Mouse (Mus musculus) heart, postnatal 10 days (tissue): ENCODE data around the gene Ube2d3. TPM values are rescaled to one million over a fixed set of nuclear protein-coding genes. Genes with fewer than 3 reads are reported as not detected.

ENCODE experiments used
- DNase-seq, 2 experiments: peaks; one replicate each; pipeline ENCODE4 v3.0.0; 2021
- intact Hi-C: fragments of 180-260 bp; cut with DNase I; formaldehyde crosslinking; loops from one replicate; pipeline ENCODE4 v1.15.1; 2025
- total RNA-seq, 2 experiments: library from RNA; stranded (reverse); gene quantifications; 2 replicates each; pipeline ENCODE4 v1.2.3; 2021

The Ube2d3 gene
- 100 to 1,000 TPM; 358 to 365 TPM for total RNA-seq

DNA sequence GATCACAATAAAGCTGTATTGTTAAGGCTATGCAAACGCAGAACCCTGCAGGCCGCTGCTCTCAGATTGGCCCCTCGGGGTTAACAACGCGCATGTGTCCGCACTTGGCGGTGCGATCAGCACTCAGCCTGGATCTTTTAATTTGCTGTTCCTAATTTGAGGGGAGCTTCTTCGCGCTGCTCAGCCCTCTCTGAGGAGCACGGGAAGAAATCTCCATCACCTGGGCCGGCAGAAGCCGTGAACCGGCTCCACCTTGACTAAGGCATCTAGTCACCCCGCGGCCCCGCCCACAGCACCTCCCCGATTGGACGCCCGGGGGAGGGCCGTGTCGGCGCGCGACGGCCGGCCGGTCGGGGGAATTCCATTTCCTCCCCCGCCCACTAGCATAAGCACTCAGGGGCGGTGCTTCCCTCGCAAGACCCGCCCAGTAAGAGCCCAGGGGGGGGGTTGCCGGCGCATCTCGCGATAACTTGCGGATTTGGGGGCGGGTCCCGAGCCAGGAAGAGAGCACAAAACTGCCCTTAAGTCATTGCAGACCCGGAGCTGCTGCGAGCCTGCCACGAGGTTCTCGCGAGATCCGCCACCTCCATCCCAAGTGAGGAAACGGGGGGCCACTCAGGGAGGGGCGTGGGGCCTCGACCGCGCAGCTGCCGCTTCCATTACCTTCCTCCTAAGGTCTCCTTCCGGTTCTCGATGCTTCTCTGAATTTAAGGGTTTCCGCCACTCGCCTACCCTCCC lies at the start of gene Ube2d3:
Gene Ube2d3 (plus strand): TSS at position 392 of the 738 bp plus-strand sequence.
- intact Hi-C loops = loop anchor here (1.0 to 5.0 kb wide), 2 partner anchors 15 to 254 kb away; partner anchors contain the start of genes Cisd2 and Nfkb1
- peak; percentile 98 to 99 for DNase-seq

- intact Hi-C loops = no loop called here
- no peak for DNase-seq
These were observed 44.8 kb upstream of the Ube2d3 start for GRCm38 (mm10) chr3:135393186-135393585.

- intact Hi-C loops = no loop called here
- no peak for DNase-seq
These were observed 42.9 kb upstream of the Ube2d3 start for GRCm38 (mm10) chr3:135395085-135395484.

DNA sequence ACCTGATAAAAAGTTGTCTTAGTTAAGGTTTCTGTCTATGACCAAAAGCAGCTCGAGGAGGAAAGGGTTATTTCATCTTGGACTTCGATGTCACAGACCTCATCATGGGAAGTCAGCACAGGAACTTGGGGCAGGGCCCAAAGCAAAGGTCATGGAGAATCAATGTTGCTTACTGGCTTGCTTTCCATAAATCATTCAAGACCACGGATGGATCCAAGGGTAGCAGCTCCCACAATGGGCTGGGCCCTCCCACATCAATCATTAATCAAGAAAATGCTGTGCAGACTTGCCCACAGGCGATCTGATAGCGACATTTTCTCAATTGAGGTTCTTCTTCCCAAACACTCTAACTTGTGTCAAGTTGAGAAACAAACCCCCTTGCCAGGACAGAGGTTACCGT lies 41.9 kb upstream of the Ube2d3 start:
- no peak for DNase-seq
- intact Hi-C loops = no loop called here

GRCm38 (mm10) chr3:135397112-135397511 lies 40.8 kb upstream of the Ube2d3 start:
- intact Hi-C loops = no loop called here
- no peak for DNase-seq

GRCm38 (mm10) chr3:135402201-135402658 lies 35.7 kb upstream of the Ube2d3 start:
- DNase-seq = peak; percentile 92 to 95
- intact Hi-C loops = loop anchor here (1.0 to 5.0 kb wide), 5 partner anchors 111 to 329 kb away; no protein-coding TSS in a partner anchor

DNA sequence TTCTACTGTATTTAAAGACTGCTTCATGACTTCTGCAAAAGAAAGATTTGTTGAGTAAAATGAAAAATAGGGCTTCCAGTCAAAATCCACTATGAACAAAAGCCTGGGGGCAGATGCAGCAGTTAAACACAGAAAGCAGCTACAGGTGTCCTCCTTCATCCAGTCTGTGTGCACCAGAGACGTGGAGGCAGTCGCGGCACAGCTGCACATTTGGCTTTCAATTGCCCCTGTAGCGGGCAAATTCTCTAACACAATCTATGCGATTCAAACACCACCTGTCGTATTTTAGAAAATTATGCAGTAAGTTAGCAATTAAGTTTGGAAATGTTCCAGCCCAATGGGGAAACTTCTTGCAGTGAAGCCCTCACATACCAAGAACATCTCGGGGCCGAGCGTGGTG lies 34.7 kb upstream of the Ube2d3 start:
- no peak for DNase-seq
- intact Hi-C loops = loop anchor here (2.0 to 5.0 kb wide), 4 partner anchors 112 to 309 kb away; no protein-coding TSS in a partner anchor

DNA sequence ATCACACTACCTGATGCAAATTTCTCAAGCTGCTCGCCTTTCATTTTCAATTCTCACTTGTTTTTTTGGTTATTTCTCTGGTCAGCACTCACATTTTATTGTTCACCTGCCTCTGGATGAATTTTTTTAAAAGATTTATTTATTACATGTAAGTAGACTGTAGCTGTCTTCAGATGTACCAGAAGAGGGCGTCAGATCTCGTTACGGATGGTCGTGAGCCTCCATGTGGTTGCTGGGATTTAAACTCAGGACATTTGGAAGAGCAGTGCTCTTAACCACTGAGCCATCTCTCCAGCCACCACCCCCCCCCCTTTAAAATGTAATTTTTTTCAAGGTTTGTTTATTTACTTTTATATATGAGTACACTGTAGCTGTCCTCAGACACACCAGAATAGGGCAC lies 34.1 kb upstream of the Ube2d3 start:
- intact Hi-C loops = loop anchor here (2.0 to 5.0 kb wide), 5 partner anchors 51 to 308 kb away; no protein-coding TSS in a partner anchor
- DNase-seq = no peak

- DNase-seq = no peak
- intact Hi-C loops = loop anchor here (2.0 to 5.0 kb wide), 2 partner anchors 50 to 308 kb away; no protein-coding TSS in a partner anchor
These were observed 33.4 kb upstream of the Ube2d3 start for GRCm38 (mm10) chr3:135404599-135404998.

GRCm38 (mm10) chr3:135407351-135407750 lies 30.6 kb upstream of the Ube2d3 start:
- intact Hi-C loops = no loop called here
- no peak for DNase-seq

DNA sequence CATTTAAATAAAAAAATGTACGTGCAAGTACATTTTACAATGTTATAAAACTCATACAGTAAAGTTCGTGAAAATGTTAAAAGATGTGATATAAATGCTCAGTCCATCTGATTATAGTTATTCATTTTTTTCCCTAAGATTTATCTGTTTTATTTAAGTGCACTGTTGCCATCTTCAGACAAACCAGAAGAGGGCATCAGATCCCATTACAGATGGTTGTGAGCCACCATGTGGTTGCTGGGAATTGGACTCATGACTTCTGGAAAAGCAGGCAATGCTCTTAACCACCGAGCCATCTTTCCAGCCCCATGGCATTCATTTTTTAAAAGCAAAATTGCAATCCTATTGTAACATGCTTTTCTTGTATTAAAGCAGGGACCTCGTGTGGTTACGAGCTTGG lies 28.7 kb upstream of the Ube2d3 start:
- intact Hi-C loops = no loop called here
- DNase-seq = no peak

- intact Hi-C loops = no loop called here
- no peak for DNase-seq
These were observed 26.9 kb upstream of the Ube2d3 start for GRCm38 (mm10) chr3:135411056-135411455.

GRCm38 (mm10) chr3:135411824-135412223 lies 26.1 kb upstream of the Ube2d3 start:
- peak; percentile 71 to 76 for DNase-seq
- intact Hi-C loops = no loop called here

DNA sequence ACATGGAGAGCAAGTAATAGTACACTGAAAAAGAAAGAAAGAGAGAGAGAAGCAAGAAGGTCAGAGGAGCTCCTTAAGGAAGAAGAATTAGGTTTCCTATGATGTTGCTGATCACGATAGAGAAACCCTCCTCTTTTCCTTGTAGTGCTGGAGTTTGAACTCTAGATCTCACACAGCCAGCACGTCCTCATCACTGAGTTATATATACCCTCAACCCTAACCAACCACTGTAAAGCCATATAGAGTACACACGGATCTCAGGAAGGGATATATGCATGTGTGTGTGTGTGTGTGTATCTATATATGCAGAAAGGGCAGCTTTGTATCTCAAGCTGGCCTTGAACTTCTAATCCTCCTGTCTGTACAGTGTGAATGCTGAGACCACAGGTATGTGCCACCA lies 20.7 kb upstream of the Ube2d3 start:
- DNase-seq = no peak
- intact Hi-C loops = no loop called here

- DNase-seq = no peak
- intact Hi-C loops = no loop called here
These were observed 20.1 kb upstream of the Ube2d3 start for GRCm38 (mm10) chr3:135417799-135418198.

GRCm38 (mm10) chr3:135420542-135421309 lies 17.2 kb upstream of the Ube2d3 start:
- DNase-seq = no peak
- intact Hi-C loops = no loop called here

DNA sequence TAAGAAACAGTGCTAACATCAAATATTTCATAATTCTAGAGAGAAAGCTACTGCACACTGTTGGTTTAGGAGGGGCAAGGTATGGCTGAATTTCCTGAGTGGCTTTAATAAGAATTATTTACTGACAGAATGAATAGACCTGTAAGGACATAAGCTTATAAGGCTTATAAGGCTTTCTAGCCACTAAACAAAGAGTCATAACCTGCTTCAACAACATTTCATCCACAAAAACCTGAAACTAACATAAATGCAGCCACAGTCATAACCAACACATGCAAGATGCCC lies 16.7 kb upstream of the Ube2d3 start:
- intact Hi-C loops = no loop called here
- no peak for DNase-seq

GRCm38 (mm10) chr3:135422232-135422855 lies 15.6 kb upstream of the Ube2d3 start:
- intact Hi-C loops = no loop called here
- no peak for DNase-seq

GRCm38 (mm10) chr3:135422856-135423607 lies 14.9 kb upstream of the Ube2d3 start:
- intact Hi-C loops = loop anchor here (1.0 kb wide), 1 partner anchor 15 kb away; the partner anchor contains the start of gene Ube2d3
- peak; percentile 88 to 91 for DNase-seq

DNA sequence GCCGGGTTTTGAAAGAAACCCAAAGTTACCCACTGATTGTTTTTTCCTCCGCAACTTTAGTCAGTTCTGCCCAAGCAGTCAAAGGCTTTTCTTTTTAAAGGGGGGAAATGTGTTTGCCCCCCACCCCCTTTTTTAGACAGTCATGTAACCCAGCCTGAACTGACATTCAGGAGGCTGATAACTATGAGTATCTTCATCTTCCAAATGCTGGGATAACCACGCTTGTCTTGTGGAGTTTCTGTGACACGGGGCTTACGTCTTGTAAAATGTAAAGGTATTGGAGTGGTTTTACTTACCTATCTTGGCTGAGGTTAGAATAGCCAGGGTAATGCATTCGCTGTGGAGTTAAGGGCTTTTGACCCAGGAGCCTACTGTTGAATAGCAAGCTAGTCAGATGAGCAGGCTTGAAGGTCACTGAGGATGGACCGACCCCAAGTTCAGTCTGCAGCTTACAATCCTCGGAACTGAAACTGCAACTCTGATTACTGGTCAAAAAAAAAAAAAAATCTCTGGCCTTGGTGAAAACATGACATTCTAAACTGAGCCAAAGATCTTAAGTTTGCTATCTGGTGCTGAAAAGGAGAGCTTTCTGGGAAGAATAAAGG lies 14.2 kb upstream of the Ube2d3 start, which contains the start of gene Cisd2:
Gene Cisd2 (minus strand): TSS at position 318 of the 605 bp plus-strand sequence.
- DNase-seq = no peak
- intact Hi-C loops = loop anchor here (1.0 kb wide), 1 partner anchor 15 kb away; the partner anchor contains the start of gene Ube2d3
